Mouse (Mus musculus) kidney, adult 2 months (tissue): ENCODE measurements at regions not wholly inside any gene's neighbourhood (a gene's known extent, or its start where the extent isn't known, plus 50 kb on each side); places are given as distances from the start of the nearest gene placed in this dataset.

Experiments
- CTCF ChIP-seq: fragments of 200-500 bp; conservative IDR thresholded peaks from 2 replicates; pipeline ENCODE4 v1.5.1; 2011; ENCODE audit warnings: low read depth, mild to moderate bottlenecking, control low read depth, low read length, moderate library complexity, mixed read lengths; ENCODE audit not compliant: insufficient read depth, insufficient read length
- POLR2A ChIP-seq: fragments of 200-500 bp; IDR thresholded peaks from one replicate; pipeline ENCODE4 v1.6.1; 2011; ENCODE audit warnings: low read depth, low read length, control low read depth

DNA sequence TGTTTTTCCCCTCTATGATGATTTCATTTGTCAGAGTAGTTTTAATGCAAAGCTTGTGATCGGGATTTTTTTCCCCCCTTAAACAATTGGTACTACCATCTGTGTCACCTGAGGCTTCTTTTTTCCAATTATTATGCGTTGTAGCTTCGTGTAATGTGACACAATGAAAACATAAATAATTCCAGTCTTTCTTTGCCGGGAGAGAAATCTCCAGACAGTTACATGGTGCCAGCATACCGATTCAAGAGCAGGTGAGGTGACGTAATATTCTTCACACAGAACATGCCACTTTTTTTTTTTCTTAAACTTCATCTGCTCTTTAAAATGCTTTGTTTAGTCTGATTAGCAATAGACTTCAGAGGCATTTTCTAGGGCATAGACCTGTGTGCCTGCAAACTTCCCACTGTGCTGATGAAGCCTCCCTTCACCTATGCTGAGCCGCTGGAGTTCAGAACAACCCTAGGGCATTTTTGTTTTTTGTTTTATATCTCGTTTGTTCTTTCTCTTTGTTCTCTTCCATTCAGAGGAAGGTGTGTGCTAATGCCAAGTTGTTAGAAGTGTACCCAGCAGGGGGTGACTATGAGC is 331.0 kb downstream of the Gbe1 start:
- no peak for TF ChIP-seq POLR2A
- no peak for TF ChIP-seq CTCF
